Mouse (Mus musculus) kidney, adult 9 months (tissue): ENCODE measurements around the gene Pgm3.

Experiments
- DNase-seq: peaks from one replicate; pipeline ENCODE4 v3.0.0; 2022

The Pgm3 gene

GRCm38 (mm10) chr9:86560543-86560942 is 11.1 kb downstream of the Pgm3 start:
- DNase-seq = peak; percentile 43

DNA sequence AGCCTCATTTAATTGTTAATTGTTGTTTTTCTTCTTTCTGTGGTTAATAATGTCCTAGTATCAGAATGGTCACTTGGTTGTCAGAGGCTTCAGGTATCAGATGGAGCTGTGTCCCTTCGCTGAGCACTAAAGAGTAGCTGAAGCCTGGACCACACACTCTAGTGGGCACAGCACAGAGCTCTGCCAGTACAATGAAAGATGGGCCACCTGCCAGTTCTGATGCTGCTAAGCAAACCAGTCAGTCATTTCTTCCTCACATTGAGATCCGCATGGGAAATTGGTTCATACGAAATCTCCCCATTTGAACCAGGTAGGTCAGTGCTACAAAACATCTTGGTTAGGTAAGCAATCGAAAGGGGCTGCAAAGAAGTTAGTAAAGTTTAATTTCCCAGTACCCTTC is 17.0 kb downstream of the Pgm3 start:
- no peak for DNase-seq

GRCm38 (mm10) chr9:86553886-86554285 is 17.8 kb downstream of the Pgm3 start:
- peak; percentile 17 for DNase-seq

GRCm38 (mm10) chr9:86550717-86551116 is 20.9 kb downstream of the Pgm3 start:
- no peak for DNase-seq

DNA sequence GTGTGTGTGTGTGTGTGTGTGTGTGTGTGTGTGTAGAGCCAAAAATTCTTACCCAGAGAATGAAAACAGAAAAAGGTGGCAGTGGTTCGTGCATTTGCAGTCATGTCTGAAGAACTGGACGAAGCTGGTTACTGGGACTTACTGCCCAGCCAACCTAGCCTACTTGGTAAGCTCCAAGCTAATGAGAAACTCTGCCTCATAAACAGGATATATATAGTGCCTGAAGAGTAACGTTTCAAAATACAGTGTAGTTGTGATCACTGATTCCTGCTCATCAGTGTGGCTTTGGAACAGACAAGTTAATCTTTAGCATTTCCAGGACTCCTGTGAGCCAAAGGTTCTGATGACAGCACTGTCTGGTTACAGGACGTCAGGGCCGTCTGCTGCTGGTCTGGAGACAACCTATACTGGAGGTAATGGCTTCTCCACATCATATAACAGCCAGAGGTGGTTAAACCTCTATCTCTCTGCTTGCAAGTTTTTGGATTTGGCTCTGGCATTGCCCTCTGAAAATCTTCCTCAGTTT is 21.9 kb downstream of the Pgm3 start:
- DNase-seq = peak; percentile 34

- DNase-seq = no peak
These were observed 27.1 kb downstream of the Pgm3 start for GRCm38 (mm10) chr9:86544559-86544958.

GRCm38 (mm10) chr9:86543451-86543850 is 28.2 kb downstream of the Pgm3 start:
- no peak for DNase-seq

DNA sequence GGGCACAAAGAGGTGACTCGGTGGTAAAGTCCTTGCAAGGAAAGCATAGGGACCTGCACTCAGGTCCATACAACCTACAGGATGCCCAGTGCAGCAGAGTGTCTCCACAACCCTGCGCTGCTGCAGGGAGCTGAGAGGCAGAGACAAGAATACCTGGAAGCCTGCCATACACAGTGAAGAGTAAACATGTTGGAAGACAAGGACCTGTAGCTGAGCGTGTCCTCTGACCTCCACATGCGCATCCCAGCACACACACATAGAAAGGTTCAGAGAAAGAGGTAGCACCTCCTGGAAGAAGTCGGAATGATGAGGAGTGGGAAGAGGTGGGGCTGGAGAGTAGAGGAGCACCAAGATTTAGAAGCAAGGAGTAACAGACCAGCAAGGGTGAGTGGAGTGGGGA is 37.6 kb downstream of the Pgm3 start:
- DNase-seq = no peak

GRCm38 (mm10) chr9:86525600-86525999 is 46.0 kb downstream of the Pgm3 start:
- DNase-seq = no peak

DNA sequence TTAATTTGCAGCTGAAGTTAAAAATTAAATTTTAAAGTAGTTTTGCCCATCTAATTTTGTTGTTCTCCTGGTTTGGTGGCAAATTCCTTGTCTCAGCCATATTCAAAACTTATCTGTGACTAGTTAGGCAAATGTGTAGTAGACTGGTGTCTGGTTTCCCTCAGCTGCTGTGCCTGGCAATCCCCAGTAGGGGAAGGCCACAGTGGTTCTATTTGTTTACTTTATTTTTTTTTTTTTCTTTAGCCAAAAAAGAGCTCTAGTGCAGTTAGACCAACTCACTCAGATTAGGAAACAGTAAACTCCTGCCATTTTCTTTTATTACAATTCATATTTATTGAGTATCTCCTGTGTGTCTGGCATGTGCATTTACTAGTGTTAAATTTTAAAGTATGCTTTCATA is 49.3 kb downstream of the Pgm3 start:
- DNase-seq = no peak

GRCm38 (mm10) chr9:86514798-86515197 is 56.8 kb downstream of the Pgm3 start:
- no peak for DNase-seq

GRCm38 (mm10) chr9:86514390-86514789 is 57.3 kb downstream of the Pgm3 start:
- DNase-seq = no peak

GRCm38 (mm10) chr9:86513733-86514132 is 57.9 kb downstream of the Pgm3 start:
- no peak for DNase-seq

- no peak for DNase-seq
These were observed 64.2 kb downstream of the Pgm3 start for GRCm38 (mm10) chr9:86507437-86507836.
